Mouse (Mus musculus) neural tube, embryonic 10.5 days (tissue): ENCODE data around the gene Gsg1l2.

Source experiments
- DNase-seq: peaks from one replicate; pipeline ENCODE4 v3.0.0-alpha.2; 2017; ENCODE audit warnings: low spot score; ENCODE audit errors: extremely low spot score

The Gsg1l2 gene

DNA sequence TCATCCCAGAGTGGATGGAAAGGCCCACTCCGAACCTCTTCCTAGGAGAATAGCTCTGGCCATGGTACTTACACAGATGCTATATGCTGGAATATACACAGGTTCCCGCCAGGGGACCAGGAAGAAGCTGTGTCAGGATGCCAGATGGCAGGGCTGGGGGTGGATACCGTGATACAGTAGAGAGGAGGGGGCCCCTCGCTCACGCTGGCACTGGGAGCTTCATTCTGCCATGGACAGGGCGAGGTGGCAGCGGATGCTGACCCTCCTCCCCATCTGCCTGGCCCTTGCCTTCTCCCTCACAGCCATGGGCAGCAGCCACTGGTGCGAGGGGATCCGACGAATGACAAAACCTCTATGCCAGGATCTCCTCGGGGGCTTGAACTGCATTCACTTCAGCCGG is at the start of gene Gsg1l2:
Gsg1l2 (plus strand) TSS at position 230 of the 400 bp plus-strand sequence.
- no peak for DNase-seq

- DNase-seq, result no peak
These were observed 47.3 kb upstream of the Gsg1l2 start for GRCm38 (mm10) chr11:67727095-67727494.

DNA sequence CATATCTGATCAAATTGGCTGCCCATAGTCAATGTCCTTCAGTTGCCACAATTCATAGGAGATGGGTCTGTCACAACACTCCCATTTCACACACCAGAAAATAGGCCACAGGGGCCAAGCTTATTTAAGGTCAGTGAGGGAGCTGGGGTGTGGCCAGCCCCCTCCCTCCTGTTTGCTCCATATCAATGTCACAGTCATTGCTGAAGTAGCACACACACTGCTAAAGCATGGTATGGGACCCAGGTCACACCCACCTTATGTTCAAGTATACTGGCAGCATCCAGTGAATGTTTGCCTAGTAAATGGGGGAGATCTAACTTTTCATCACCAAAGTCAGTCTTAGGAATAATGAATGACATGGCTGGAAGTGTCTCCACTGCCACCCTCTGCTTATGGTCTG is 45.7 kb upstream of the Gsg1l2 start:
- DNase-seq, result no peak

GRCm38 (mm10) chr11:67731056-67731455 is 43.4 kb upstream of the Gsg1l2 start:
- DNase-seq, result no peak

- DNase-seq, result no peak
These were observed 40.7 kb upstream of the Gsg1l2 start for GRCm38 (mm10) chr11:67733726-67734125.

DNA sequence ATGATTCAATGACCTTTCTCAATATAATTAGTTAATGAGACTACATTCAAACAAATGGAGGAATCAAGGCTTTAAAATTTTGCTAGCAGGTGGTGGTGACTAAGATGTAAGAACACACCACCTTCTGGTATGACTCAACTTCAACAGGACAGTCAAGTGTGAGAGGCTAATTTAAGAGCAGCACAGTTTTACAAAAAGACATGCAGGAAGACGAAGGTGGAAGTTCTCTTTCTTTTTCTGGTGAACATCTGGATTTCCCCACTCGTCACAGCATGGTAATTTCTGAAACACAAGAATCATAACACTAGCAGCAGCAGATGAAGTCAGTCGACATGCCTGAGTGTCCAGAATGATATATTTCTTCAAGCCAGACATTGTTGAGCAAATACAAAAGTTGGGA is 39.8 kb upstream of the Gsg1l2 start:
- DNase-seq, result no peak

DNA sequence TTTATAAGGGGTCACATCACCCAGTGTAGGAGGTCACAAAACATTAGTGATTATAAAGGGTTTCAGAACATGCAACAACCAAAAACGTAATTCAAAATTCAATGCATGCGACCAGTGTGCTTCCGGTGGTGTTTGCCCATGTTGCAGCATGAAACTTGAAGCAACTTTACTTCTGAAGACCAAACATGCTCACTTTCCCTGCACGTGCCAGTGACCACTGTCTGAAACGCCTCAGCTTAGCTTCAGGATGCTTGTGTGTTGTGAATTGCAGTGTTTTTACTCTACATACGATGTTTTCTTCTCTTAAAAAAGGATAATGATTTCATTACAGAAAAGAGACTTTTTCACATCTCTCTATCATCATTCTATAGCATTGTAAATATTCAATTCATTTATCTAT is 36.1 kb upstream of the Gsg1l2 start:
- no peak for DNase-seq

- DNase-seq, result no peak
These were observed 35.4 kb upstream of the Gsg1l2 start for GRCm38 (mm10) chr11:67738846-67739490.

GRCm38 (mm10) chr11:67741569-67741968 is 32.8 kb upstream of the Gsg1l2 start:
- DNase-seq, result no peak

DNA sequence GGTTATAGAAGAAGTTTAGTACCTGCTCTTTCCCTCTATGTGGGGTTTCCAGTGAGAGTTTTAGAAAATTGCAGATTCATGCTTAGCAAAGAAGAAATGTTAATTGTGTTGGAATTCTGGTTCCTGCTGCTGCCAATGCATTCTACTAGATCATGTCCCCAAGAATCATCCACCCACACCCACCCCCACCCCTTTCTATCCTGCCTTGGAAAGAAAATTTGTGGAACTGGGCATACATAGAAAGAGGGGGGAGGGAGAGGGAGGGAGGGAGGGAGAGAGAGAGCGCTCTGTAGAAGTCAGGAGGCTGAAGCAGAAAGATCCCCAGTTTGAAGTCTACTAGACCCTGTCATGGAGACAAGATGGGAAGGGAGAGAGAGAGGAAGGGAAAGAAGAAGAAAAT is 18.1 kb upstream of the Gsg1l2 start:
- no peak for DNase-seq

- no peak for DNase-seq
These were observed 16.8 kb upstream of the Gsg1l2 start for GRCm38 (mm10) chr11:67757373-67758167.

DNA sequence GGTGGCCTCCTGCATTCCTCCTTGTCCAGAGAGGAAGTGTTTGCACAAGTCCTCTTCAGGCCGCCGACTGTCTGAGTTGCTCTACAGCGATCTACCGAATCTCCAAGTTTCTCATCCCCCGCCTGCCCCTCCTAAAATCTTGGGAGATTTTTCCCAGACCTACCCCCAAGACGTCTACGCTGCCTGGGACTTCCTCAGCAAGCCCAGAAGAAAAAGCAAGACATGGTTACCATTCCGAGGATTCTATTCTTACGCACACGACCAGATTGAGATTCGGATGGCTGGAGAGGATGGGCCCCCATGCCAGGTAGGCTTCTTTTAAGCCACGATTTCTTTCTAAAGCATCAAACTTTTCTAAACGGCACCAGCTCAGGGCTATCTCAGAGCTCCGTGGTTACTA is 3.4 kb upstream of the Gsg1l2 start, which contains the start of gene Glp2r:
Glp2r (minus strand) TSS at position 101 of the 400 bp plus-strand sequence.
- no peak for DNase-seq

DNA sequence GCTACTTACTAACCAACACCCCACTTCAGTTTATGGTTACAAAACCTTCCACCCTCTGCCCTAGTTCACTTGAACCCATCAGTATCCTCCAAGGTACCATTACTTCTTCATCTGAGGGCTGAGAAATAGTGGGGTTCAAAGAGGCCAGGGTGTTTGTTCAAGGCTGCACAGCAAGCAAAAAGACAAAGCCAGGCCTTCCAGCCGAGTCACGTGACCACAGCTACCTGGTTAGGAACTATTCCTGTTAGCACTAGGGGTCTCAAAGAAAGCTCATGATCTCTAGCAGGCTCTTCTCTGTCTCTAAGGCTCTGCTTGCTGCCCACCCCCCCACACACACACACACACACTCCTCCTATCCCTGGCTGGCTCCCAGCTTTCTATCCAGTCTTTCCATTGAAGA is 2.7 kb upstream of the Gsg1l2 start:
- no peak for DNase-seq

DNA sequence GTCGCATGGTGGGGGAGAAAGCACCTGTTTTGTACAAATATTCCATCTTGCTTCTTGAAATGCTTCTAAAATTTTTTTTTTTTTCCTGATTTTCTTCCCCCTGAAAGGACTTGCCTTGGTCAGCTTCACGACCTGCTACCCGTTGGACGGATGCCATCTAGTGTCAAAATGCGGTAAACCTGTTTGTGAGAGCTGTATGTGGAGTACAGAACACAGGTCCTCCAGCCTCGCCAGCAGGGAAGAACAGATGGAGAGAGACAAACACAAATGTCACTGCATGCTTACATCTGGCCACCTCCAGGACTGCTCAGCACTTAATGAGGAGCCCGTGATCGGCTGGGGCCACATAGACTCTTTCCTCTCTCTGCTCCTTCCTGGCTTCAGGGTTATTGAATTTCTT is 1.8 kb upstream of the Gsg1l2 start:
- DNase-seq, result peak; percentile 37

DNA sequence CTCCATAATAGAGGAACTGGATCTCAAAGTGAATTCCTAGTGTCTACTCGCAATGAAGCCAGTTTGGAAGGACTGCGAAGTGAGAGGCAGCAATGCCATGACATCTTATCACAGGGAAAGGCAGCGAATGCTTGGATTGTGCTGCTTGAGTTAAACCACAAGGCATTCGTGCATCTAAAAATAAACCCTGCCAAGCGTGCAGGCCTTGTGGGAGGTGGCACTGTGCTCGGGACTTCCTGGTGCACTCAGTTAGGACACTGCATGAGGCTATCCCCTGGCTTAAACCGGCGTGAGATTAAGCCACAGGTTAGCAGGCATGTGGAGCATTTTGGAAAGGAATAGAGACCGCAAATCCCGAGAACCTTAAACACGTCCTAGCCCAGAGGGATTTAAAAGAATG is 15.8 kb downstream of the Gsg1l2 start:
- no peak for DNase-seq

DNA sequence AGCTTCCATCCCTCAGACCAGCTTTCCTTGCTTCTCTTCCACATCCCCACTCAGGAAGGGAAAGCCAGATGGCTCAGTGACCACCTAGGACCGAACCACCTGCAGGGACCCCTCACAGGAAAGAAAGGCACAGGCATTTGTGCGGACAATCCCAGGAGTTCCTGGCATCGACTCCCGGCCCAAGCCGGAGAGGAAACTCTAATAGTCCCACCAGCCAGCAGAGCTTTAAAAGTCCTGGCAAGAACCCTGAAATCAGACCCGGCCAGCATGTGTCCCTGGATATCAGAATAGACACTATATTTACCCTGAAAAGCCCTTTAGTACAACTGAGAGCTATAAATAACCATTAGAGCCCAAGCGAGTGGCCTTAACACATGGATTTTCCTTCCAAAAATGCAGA is 23.5 kb downstream of the Gsg1l2 start, which contains the start of gene Dhrs7c:
Dhrs7c (plus strand) TSS at position 257 of the 400 bp plus-strand sequence.
- no peak for DNase-seq

GRCm38 (mm10) chr11:67800130-67800723 is 25.8 kb downstream of the Gsg1l2 start:
- DNase-seq, result no peak

GRCm38 (mm10) chr11:67801169-67801568 is 26.8 kb downstream of the Gsg1l2 start:
- no peak for DNase-seq

- DNase-seq, result no peak
These were observed 31.1 kb downstream of the Gsg1l2 start for GRCm38 (mm10) chr11:67805538-67805937.

DNA sequence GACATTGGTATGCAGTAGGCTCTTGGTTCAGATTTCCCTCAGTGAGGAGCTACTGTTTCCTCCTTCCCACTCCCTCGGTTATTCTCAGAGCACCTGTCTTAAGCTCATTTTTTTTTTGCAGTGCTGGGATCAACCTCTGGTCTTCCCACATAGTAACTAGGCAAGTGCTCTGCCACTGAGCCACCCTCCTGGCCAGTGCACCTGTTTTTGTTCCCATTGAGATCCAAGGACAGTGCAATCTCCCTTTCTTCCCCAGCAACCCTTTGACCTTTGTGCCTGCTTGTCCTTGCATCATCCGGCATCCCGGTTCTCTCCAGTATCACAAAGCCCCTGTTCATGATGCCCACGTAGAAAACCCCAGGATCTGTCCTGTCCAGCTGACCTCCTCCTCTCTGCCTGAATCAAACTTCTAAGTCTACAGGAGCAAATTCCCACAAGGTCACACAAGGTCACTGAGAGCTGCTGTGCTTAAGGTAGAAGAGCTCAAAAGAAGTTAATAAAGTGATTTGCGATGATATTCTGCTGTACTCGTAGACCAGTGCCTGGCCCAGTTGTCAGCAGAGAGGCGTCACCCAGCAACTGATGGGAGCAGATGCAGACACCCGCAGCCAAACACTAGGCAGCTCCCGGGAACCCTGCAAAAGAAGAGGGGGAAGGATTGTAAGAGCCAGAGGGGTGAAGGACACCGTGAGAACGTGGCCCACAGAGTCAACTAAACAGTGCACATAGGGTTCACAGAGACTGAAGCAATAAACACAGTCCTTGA is 32.6 kb downstream of the Gsg1l2 start:
- no peak for DNase-seq

DNA sequence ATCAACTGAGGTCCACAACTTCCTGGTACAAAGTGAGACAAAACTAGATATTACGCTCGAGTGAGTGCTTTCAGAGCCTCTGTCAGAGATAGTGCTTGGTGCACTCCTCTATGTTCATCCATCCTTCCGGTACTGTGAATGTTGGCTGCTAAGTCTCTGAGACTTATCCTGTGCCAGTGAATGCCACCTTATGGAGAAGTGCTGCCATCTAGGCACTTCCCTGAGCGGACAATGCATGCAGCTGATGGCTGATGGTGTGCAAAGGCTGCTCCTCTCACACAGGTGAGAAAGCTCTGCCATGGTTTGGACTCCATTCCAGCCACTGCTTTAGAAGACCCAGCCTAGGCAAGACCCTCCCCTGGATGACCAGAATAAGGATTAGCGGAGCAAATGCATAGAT is 33.6 kb downstream of the Gsg1l2 start:
- no peak for DNase-seq

DNA sequence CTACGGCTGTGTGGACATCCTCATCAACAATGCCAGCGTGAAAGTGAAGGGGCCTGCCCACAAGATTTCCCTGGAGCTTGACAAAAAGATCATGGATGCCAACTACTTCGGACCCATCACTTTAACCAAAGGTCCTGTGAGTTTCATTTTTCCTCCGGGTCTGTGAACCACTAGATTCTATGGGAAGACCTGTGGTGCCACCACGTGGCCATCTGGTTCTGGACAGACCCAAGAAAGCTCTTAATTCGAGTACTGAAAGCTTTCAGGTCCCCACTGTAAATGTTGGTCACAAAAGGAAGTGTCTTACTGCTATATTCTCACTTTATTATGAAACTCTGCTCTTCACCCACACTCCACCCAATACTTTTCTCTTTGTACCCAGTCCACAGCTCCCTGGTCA is 37.1 kb downstream of the Gsg1l2 start:
- DNase-seq, result no peak
